Mouse (Mus musculus): ENCODE data around the gene Hspb2. TPM values are rescaled to one million over a fixed set of nuclear protein-coding genes. Genes with fewer than 3 reads are reported as not detected.
A peak's percentile ranks its signal among the peaks of the same experiment; 100 is the strongest.

Gene Hspb2
- total and polyA plus RNA-seq, 3 experiments, result not detected

DNA sequence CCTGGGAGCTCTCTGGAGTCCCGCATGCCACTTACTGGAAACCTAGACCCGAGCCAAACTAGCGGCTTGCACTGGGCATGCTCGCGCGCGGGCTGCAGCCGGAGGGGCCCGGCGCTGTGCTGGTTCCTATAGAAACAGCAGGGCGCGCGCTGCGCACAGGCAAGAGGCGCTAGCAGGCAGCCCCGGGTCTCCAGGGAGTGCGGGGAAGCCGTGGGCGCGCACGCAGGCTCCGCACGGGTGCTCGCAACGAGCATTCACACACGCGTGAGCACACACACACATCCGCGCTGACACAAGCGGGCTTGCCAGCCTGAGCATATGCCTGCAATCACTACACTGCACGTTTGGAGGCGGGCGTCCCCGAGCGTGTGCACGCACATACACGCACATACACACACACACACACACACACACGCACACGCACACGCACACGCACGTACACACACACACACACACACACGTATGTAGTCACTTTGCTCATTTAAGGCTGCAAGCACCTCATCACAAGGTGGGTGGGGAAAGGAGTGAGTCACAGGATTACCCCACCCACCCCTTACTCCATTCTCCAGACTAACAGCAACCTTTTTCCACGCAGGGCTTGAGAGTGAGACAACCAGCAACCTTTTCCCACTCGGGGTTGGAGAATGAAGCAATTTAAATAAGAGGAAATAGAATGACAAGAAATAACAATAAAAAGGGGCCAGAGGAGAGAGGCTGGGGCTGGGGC lies 24.1 kb downstream of the Hspb2 start:
- Histone ChIP-seq H3K27ac (ENCODE audit: insufficient read depth, low read depth) (no peak overlapping the region), H3K4me1 (ENCODE audit: control insufficient read depth in 1 of 2, insufficient read depth in 2 of 2) (peaks cover 0 to 7% of the 10 kb centered on the region in 2 experiments; a peak in 2 of 4 replicates), H3K4me3 (replicated peaks in 1 of 3; ENCODE audit: low read depth in 2 of 3, low read length in 2 of 3, poor library complexity in 1 of 3) (peak overlapping the region in 1 of 3 experiments; percentile 63), H3K79me2 (replicated peaks; ENCODE audit: control insufficient read depth, extremely low read depth, insufficient read depth, poor library complexity, severe bottlenecking) (no peaks in the 10 kb centered on the region), H3K27me3 (replicated peaks) (no peaks in the 10 kb centered on the region), H3K9me3 (replicated peaks; ENCODE audit: low read length) (no peaks in the 10 kb centered on the region), H3K36me3 (replicated peaks in 1 of 2; ENCODE audit: control insufficient read depth in 1 of 2, insufficient read depth in 1 of 2, low read length in 1 of 2) (no peaks in the 10 kb centered on the region), H3K4me2 (ENCODE audit: insufficient read depth, low read depth, poor library complexity, severe bottlenecking) (peak overlapping the region; percentile 1), H3K9ac (ENCODE audit: insufficient read depth, low read depth) (no peak overlapping the region)
- in situ Hi-C loops (cut with MboI; ENCODE audit: low pct_ligation_motif_present, low pct_unique_long_range_greater_than_20kb, low sequenced_read_pairs) (no loop called here), dilution Hi-C loops (cut with MboI; ENCODE audit: extremely low pct_ligation_motif_present, extremely low pct_unique_long_range_greater_than_20kb, low sequenced_read_pairs) (no loop called here)
- TF ChIP-seq MXI1 (IDR thresholded peaks at IDR 0.05; ENCODE audit: low read depth, low read length) (0 out of 2 replicates have a peak, but pooled peaks have one; percentile 36), ZC3H11A (IDR thresholded peaks at IDR 0.05; ENCODE audit: low read depth, low read length) (no peak), BHLHE40 (IDR thresholded peaks at IDR 0.05; ENCODE audit: low read depth, low read length) (peak; percentile 74), MAX (IDR thresholded peaks at IDR 0.05; ENCODE audit: low read length) (no peak), JUND (conservative IDR thresholded peaks at IDR 0.05; ENCODE audit: low read depth, low read length) (no peak), ELF1 (IDR thresholded peaks at IDR 0.05; ENCODE audit: low read depth, low read length) (no peak), NRF1 (IDR thresholded peaks at IDR 0.05; ENCODE audit: low read depth, low read length) (peak; percentile 83), CTCF (conservative IDR thresholded peaks at IDR 0.05 in 1 of 2, IDR thresholded peaks at IDR 0.05 in 1 of 2; ENCODE audit: low read depth in 2 of 2, low read length in 2 of 2) (peak in 1 of 2 experiments; percentile 10; a peak in 1 of 4 replicates)
- DNase-seq (ENCODE audit: extremely low read depth), result no peak

DNA sequence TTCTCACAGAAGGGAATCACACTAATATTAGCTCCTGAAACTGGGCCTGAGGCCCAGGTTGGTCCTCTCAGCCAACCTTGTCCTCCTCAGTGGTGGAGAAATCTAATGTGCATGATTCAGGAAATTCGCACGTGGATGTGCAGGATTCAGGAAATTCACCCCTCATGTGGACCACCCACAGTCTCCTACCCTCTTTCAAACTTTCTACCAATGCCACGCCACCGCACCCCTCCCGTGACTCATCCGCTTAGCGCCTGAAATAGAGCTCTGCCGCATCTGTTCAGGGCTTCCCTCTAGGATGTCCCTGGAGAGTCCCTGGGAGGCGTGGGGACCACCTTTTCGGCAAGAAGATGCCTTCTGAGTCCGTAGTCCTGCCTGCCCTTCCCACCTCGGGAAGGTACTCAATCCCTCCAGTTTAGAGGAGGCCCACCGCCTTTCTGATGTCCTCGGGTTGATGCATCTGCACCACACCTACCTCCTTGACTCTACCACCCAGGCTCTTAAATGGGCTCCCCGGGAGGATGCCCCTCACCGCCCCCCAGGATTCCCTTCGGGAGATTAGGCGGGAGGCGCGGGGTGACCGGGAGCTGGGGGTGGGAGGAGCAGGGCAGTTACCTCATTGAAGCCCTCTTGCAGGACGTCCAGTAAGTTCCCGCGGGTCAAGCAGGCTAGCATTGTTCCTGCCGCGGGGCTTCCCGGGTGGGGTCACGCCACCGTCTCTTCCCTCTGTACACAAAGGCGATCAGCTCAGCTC lies 24.8 kb downstream of the Hspb2 start:
- in situ Hi-C loops (cut with MboI; ENCODE audit: low pct_ligation_motif_present, low pct_unique_long_range_greater_than_20kb, low sequenced_read_pairs), result no loop called here
- TF ChIP-seq HCFC1 (IDR thresholded peaks at IDR 0.05; ENCODE audit: low read depth, low read length) (no peak), BHLHE40 (IDR thresholded peaks at IDR 0.05; ENCODE audit: low read depth, low read length) (no peak), MAX (IDR thresholded peaks at IDR 0.05; ENCODE audit: low read length) (no peak), ZNF384 (IDR thresholded peaks at IDR 0.05; ENCODE audit: low read depth, low read length) (no peak), RAD21 (IDR thresholded peaks at IDR 0.05; ENCODE audit: low read depth, low read length) (no peak), ZMIZ1 (IDR thresholded peaks at IDR 0.05; ENCODE audit: low read depth, low read length) (no peak), GABPA (IDR thresholded peaks at IDR 0.05; ENCODE audit: insufficient replicate concordance, low read depth, low read length) (no peak), PAX5 (IDR thresholded peaks at IDR 0.05; ENCODE audit: low read length) (no peak)
- Histone ChIP-seq H3K4me3 (replicated peaks in 1 of 3; ENCODE audit: low read depth in 2 of 3, low read length in 2 of 3, poor library complexity in 1 of 3) (peak overlapping the region in 1 of 3 experiments; percentile 7), H3K4me1 (ENCODE audit: control insufficient read depth in 1 of 2, insufficient read depth in 2 of 2) (peaks cover 0 to 7% of the 10 kb centered on the region in 2 experiments; a peak in 2 of 4 replicates), H3K9me3 (replicated peaks; ENCODE audit: low read length) (no peaks in the 10 kb centered on the region), H3K27ac (ENCODE audit: insufficient read depth, low read depth) (no peak overlapping the region), H3K9ac (ENCODE audit: insufficient read depth, low read depth) (no peak overlapping the region), H3K4me2 (ENCODE audit: insufficient read depth, low read depth, poor library complexity, severe bottlenecking) (peak overlapping the region; percentile 1), H3K36me3 (replicated peaks in 1 of 2; ENCODE audit: control insufficient read depth in 1 of 2, insufficient read depth in 1 of 2, low read length in 1 of 2) (no peaks in the 10 kb centered on the region), H3K79me2 (replicated peaks; ENCODE audit: control insufficient read depth, extremely low read depth, insufficient read depth, poor library complexity, severe bottlenecking) (no peaks in the 10 kb centered on the region), H3K27me3 (replicated peaks) (no peaks in the 10 kb centered on the region)
- DNase-seq (ENCODE audit: extremely low read depth), result no peak
- dilution Hi-C loops (cut with MboI; ENCODE audit: extremely low pct_ligation_motif_present, extremely low pct_unique_long_range_greater_than_20kb, low sequenced_read_pairs), result no loop called here

Measured in CH12.LX (cell line).